Mouse (Mus musculus) WW6 (cell line): ENCODE data around the gene Gm11084.
"Not testable (repeated sequence)": the region's sequence is repeated elsewhere in the genome, so short reads cannot be mapped to it uniquely, and the experiment has no call there.

Experiments
- DNase-seq: peaks from one replicate; pipeline ENCODE4 v3.0.0-alpha.2; 2013; ENCODE audit warnings: low read depth, low spot score

Gm11084 gene

GRCm38 (mm10) chr2:72995346-72996097 lies 9.0 kb upstream of the Gm11084 start:
- no peak for DNase-seq

- no peak for DNase-seq
These were observed 7.6 kb upstream of the Gm11084 start for GRCm38 (mm10) chr2:72994165-72994564.

GRCm38 (mm10) chr2:72992497-72992896 lies 6.0 kb upstream of the Gm11084 start:
- no peak for DNase-seq

GRCm38 (mm10) chr2:72988945-72989344 lies 2.4 kb upstream of the Gm11084 start:
- DNase-seq, result not testable (repeated sequence)

- no peak for DNase-seq
These were observed 1.0 kb downstream of the Gm11084 start for GRCm38 (mm10) chr2:72985516-72985915.

GRCm38 (mm10) chr2:72984806-72985205 lies 1.7 kb downstream of the Gm11084 start:
- DNase-seq, result no peak

- no peak for DNase-seq
These were observed 3.3 kb downstream of the Gm11084 start for GRCm38 (mm10) chr2:72983211-72983610.

GRCm38 (mm10) chr2:72982110-72982785 lies 4.3 kb downstream of the Gm11084 start:
- no peak for DNase-seq

GRCm38 (mm10) chr2:72981441-72982109 lies 4.9 kb downstream of the Gm11084 start:
- no peak for DNase-seq

- no peak for DNase-seq
These were observed 5.5 kb downstream of the Gm11084 start for GRCm38 (mm10) chr2:72981075-72981420.

- DNase-seq, result peak; percentile 93
These were observed 6.0 kb downstream of the Gm11084 start, which contains the start of gene Sp3 for GRCm38 (mm10) chr2:72980337-72981074. TSS of gene Sp3 (minus strand) at chr2:72980446.

- no peak for DNase-seq
These were observed 6.9 kb downstream of the Gm11084 start for GRCm38 (mm10) chr2:72979659-72980071.

- peak; percentile 53 for DNase-seq
These were observed 7.4 kb downstream of the Gm11084 start for GRCm38 (mm10) chr2:72978901-72979658.

- no peak for DNase-seq
These were observed 8.0 kb downstream of the Gm11084 start for GRCm38 (mm10) chr2:72978473-72978872.

GRCm38 (mm10) chr2:72977272-72977671 lies 9.2 kb downstream of the Gm11084 start:
- DNase-seq, result no peak

GRCm38 (mm10) chr2:72976036-72976435 lies 10.5 kb downstream of the Gm11084 start:
- DNase-seq, result no peak

GRCm38 (mm10) chr2:72970831-72971230 lies 15.7 kb downstream of the Gm11084 start:
- DNase-seq, result no peak

GRCm38 (mm10) chr2:72970302-72970701 lies 16.2 kb downstream of the Gm11084 start:
- no peak for DNase-seq

GRCm38 (mm10) chr2:72968536-72968935 lies 18.0 kb downstream of the Gm11084 start:
- DNase-seq, result no peak

GRCm38 (mm10) chr2:72965450-72965849 lies 21.1 kb downstream of the Gm11084 start:
- no peak for DNase-seq

GRCm38 (mm10) chr2:72956415-72956814 lies 30.1 kb downstream of the Gm11084 start:
- no peak for DNase-seq
